Mouse (Mus musculus) CH12.LX (cell line): ENCODE data around the gene Smlr1. TPM values are rescaled to one million over a fixed set of nuclear protein-coding genes. Genes with fewer than 3 reads are reported as not detected.

Experiments
- DNase-seq: peaks from one replicate; pipeline ENCODE4 v3.0.0-alpha.2; 2013; ENCODE audit errors: extremely low read depth
- H3K27ac ChIP-seq: 2 replicates; pipeline ENCODE4 v1.5.1; 2012; ENCODE audit warnings: low read depth, mild to moderate bottlenecking, control low read depth, moderate library complexity; ENCODE audit not compliant: insufficient read depth
- H3K27me3 ChIP-seq: replicated peaks from 2 replicates; pipeline ENCODE3; 2012; ENCODE audit warnings: inconsistent platforms
- H3K36me3 ChIP-seq, 2 experiments: replicated peaks in 1 of 2; 2 replicates each; pipeline versions ENCODE3 to v1.6.1; 2012; ENCODE audit warnings: inconsistent platforms in 1 of 2, low read length in 1 of 2, mild to moderate bottlenecking in 1 of 2, mixed read lengths in 1 of 2, moderate library complexity in 1 of 2; ENCODE audit not compliant: control insufficient read depth in 1 of 2, insufficient read depth in 1 of 2
- H3K4me1 ChIP-seq, 2 experiments: 2 replicates each; pipeline ENCODE4 v1.6.1; 2012; ENCODE audit warnings: inconsistent platforms in 1 of 2, moderate library complexity in 1 of 2; ENCODE audit not compliant: insufficient read depth in 2 of 2, control insufficient read depth in 1 of 2
- H3K4me2 ChIP-seq: 2 replicates; pipeline ENCODE4 v1.6.1; 2012; ENCODE audit warnings: low read depth, mild to moderate bottlenecking, control low read depth; ENCODE audit not compliant: poor library complexity, insufficient read depth, severe bottlenecking
- H3K4me3 ChIP-seq, 3 experiments: fragments of 150-350 bp in 1 of 3; sonication (generic) in 1 of 3; replicated peaks in 1 of 3; 2 replicates each; pipeline versions ENCODE3 to v1.5.1; 2011 to 2012; ENCODE audit warnings: low read depth in 2 of 3, low read length in 2 of 3, mild to moderate bottlenecking in 2 of 3, moderate library complexity in 2 of 3, control low read depth in 1 of 3, improper control_type of control experiment in 1 of 3, inconsistent platforms in 1 of 3, mixed read lengths in 1 of 3; ENCODE audit not compliant: poor library complexity in 1 of 3
- H3K79me2 ChIP-seq: replicated peaks from 2 replicates; pipeline ENCODE4 v1.6.1; 2012; ENCODE audit warnings: mild to moderate bottlenecking, moderate library complexity; ENCODE audit not compliant: control insufficient read depth, poor library complexity, insufficient read depth, severe bottlenecking; ENCODE audit errors: extremely low read depth
- H3K9ac ChIP-seq: 2 replicates; pipeline ENCODE4 v1.6.1; 2012; ENCODE audit warnings: low read depth, mild to moderate bottlenecking, control low read depth, moderate library complexity; ENCODE audit not compliant: insufficient read depth
- H3K9me3 ChIP-seq: replicated peaks from 2 replicates; pipeline ENCODE3; 2012; ENCODE audit warnings: low read length, inconsistent platforms, mixed read lengths
- BHLHE40 ChIP-seq: IDR thresholded peaks from 2 replicates; pipeline ENCODE4 v1.6.1; 2011; ENCODE audit warnings: mild to moderate bottlenecking, low read depth, low read length, improper control_type of control experiment
- CHD2 ChIP-seq: IDR thresholded peaks from 2 replicates; pipeline ENCODE4 v1.6.1; 2011; ENCODE audit warnings: low read length, improper control_type of control experiment
- CTCF ChIP-seq, 2 experiments: IDR thresholded peaks in 1 of 2; conservative IDR thresholded peaks in 1 of 2; 2 replicates each; pipeline ENCODE4 v1.5.1; 2011 to 2012; ENCODE audit warnings: low read depth in 2 of 2, low read length in 2 of 2, improper control_type of control experiment in 1 of 2, inconsistent platforms in 1 of 2, mild to moderate bottlenecking in 1 of 2, moderate library complexity in 1 of 2
- ETS1 ChIP-seq: conservative IDR thresholded peaks from 2 replicates; pipeline ENCODE4 v1.6.1; 2012; ENCODE audit warnings: low read depth, mild to moderate bottlenecking, inconsistent platforms, low read length, improper control_type of control experiment, moderate library complexity
- HCFC1 ChIP-seq: IDR thresholded peaks from 2 replicates; pipeline ENCODE4 v1.6.1; 2012; ENCODE audit warnings: low read depth, mild to moderate bottlenecking, inconsistent platforms, low read length, improper control_type of control experiment
- IRF4 ChIP-seq: IDR thresholded peaks from 2 replicates; pipeline ENCODE4 v1.6.1; 2014; ENCODE audit warnings: low read depth, mild to moderate bottlenecking, inconsistent platforms, low read length, improper control_type of control experiment
- JUN ChIP-seq: IDR thresholded peaks from 2 replicates; pipeline ENCODE4 v1.6.1; 2011; ENCODE audit warnings: low read depth, mild to moderate bottlenecking, low read length, improper control_type of control experiment, moderate library complexity; ENCODE audit not compliant: insufficient read depth
- KAT2A ChIP-seq: IDR thresholded peaks from 2 replicates; pipeline ENCODE4 v1.6.1; 2012; ENCODE audit warnings: low read length, improper control_type of control experiment, inconsistent platforms; ENCODE audit not compliant: insufficient replicate concordance
- MAFK ChIP-seq: IDR thresholded peaks from 2 replicates; pipeline ENCODE4 v1.6.1; 2011; ENCODE audit warnings: low read length, improper control_type of control experiment; ENCODE audit not compliant: insufficient replicate concordance
- MAX ChIP-seq: IDR thresholded peaks from 2 replicates; pipeline ENCODE4 v1.6.1; 2011; ENCODE audit warnings: low read length, improper control_type of control experiment
- MAZ ChIP-seq: IDR thresholded peaks from 2 replicates; pipeline ENCODE4 v1.6.1; 2012; ENCODE audit warnings: low read depth, mild to moderate bottlenecking, inconsistent platforms, low read length, improper control_type of control experiment, moderate library complexity
- MEF2A ChIP-seq: IDR thresholded peaks from 2 replicates; pipeline ENCODE4 v1.6.1; 2014; ENCODE audit warnings: low read depth, mild to moderate bottlenecking, inconsistent platforms, low read length, improper control_type of control experiment, borderline replicate concordance
- MXI1 ChIP-seq: IDR thresholded peaks from 2 replicates; pipeline ENCODE4 v1.6.1; 2011; ENCODE audit warnings: mild to moderate bottlenecking, low read depth, low read length, improper control_type of control experiment
- NELFE ChIP-seq: IDR thresholded peaks from 2 replicates; pipeline ENCODE4 v1.6.1; 2011; ENCODE audit warnings: low read depth, low read length, improper control_type of control experiment
- PAX5 ChIP-seq: IDR thresholded peaks from 2 replicates; pipeline ENCODE4 v1.6.1; 2012; ENCODE audit warnings: low read length, inconsistent platforms, mixed read lengths
- POLR2A ChIP-seq: IDR thresholded peaks from 2 replicates; pipeline ENCODE4 v1.6.1; 2011; ENCODE audit warnings: low read depth, mild to moderate bottlenecking, improper control_type of control experiment, low read length
- POLR2AphosphoS2 ChIP-seq: IDR thresholded peaks from 2 replicates; pipeline ENCODE4 v1.6.1; 2011; ENCODE audit warnings: low read depth, low read length, improper control_type of control experiment
- RCOR1 ChIP-seq: conservative IDR thresholded peaks from 2 replicates; pipeline ENCODE4 v1.6.1; 2012; ENCODE audit warnings: low read depth, mild to moderate bottlenecking, inconsistent platforms, low read length, improper control_type of control experiment
- SIN3A ChIP-seq: IDR thresholded peaks from 2 replicates; pipeline ENCODE4 v1.6.1; 2012; ENCODE audit warnings: low read length, improper control_type of control experiment, inconsistent platforms
- SMC3 ChIP-seq: IDR thresholded peaks from 2 replicates; pipeline ENCODE4 v1.6.1; 2011; ENCODE audit warnings: low read depth, low read length, improper control_type of control experiment
- TBP ChIP-seq: conservative IDR thresholded peaks from 2 replicates; pipeline ENCODE4 v1.6.1; 2011; ENCODE audit warnings: low read depth, low read length, improper control_type of control experiment
- UBTF ChIP-seq: IDR thresholded peaks from 2 replicates; pipeline ENCODE4 v1.6.1; 2012; ENCODE audit warnings: low read depth, mild to moderate bottlenecking, inconsistent platforms, low read length, improper control_type of control experiment, moderate library complexity
- USF1 ChIP-seq: IDR thresholded peaks from 2 replicates; pipeline ENCODE4 v1.6.1; 2014; ENCODE audit warnings: low read depth, mild to moderate bottlenecking, inconsistent platforms, low read length, improper control_type of control experiment
- ZC3H11A ChIP-seq: IDR thresholded peaks from 2 replicates; pipeline ENCODE4 v1.6.1; 2012; ENCODE audit warnings: low read depth, mild to moderate bottlenecking, inconsistent platforms, low read length, improper control_type of control experiment
- ZMIZ1 ChIP-seq: IDR thresholded peaks from 2 replicates; pipeline ENCODE4 v1.6.1; 2012; ENCODE audit warnings: low read depth, mild to moderate bottlenecking, inconsistent platforms, low read length, improper control_type of control experiment
- ZNF384 ChIP-seq: IDR thresholded peaks from 2 replicates; pipeline ENCODE4 v1.6.1; 2012; ENCODE audit warnings: low read depth, low read length, improper control_type of control experiment, inconsistent platforms
- dilution Hi-C: fragments of 300-500 bp; cut with MboI; formaldehyde crosslinking; loops from 2 replicates; pipeline ENCODE4 v1.14.3; 2020; ENCODE audit warnings: low sequenced_read_pairs; ENCODE audit not compliant: extremely low pct_unique_long_range_greater_than_20kb, extremely low pct_ligation_motif_present
- in situ Hi-C: fragments of 300-500 bp; cut with MboI; formaldehyde crosslinking; loops from 3 replicates; pipeline ENCODE4 v1.14.3; 2019; ENCODE audit warnings: low sequenced_read_pairs, low pct_ligation_motif_present, low pct_unique_long_range_greater_than_20kb, mixed read lengths
- polyA plus RNA-seq: library from polyadenylated mRNA; unstranded; fragments of >175 nt; gene quantifications from 2 replicates; pipeline ENCODE4 v1.2.1, GENCODE M21; 2012; ENCODE audit warnings: low read depth; ENCODE audit not compliant: insufficient read length
- total RNA-seq, 2 experiments: library from RNA; depleted of rRNA; stranded (reverse); fragments of 300-350 nt in 1 of 2; fragments of >200 nt in 1 of 2; gene quantifications; 2 replicates each; pipeline ENCODE4 v1.2.3; 2012 to 2014

The Smlr1 gene
- not detected in 2 replicates for total RNA-seq (2012; rRNA removed)
- total RNA-seq (2014; rRNA removed) = not detected in 2 replicates
- polyA plus RNA-seq = not detected in 2 replicates

DNA sequence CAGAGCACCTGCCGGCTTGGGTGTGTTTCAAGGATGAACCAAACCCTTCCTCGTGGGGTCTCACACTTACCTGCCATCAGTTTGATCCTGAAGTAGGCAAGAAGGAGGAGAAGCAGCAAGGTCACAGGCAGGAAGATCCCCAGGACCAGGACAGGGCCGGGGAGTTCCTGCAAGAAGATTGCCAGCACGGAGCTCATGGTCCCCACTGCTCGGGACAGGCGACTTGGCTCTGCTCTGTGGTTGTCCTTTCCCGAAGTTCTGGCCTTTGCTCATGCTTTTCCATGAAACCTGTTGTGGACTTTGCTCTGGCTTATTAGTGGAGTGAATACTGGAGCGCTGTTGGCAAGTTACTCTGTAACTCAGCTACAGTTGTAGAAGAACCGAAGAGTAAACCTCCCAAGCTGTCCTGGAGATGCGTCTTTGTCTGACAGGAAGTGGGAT is at the start of gene Smlr1:
Smlr1 (minus strand) TSS at position 377 of the 441 bp plus-strand sequence.
- dilution Hi-C loops = no loop called here
- H3K4me2 ChIP-seq = no peak within 1 kb of the TSS

DNA sequence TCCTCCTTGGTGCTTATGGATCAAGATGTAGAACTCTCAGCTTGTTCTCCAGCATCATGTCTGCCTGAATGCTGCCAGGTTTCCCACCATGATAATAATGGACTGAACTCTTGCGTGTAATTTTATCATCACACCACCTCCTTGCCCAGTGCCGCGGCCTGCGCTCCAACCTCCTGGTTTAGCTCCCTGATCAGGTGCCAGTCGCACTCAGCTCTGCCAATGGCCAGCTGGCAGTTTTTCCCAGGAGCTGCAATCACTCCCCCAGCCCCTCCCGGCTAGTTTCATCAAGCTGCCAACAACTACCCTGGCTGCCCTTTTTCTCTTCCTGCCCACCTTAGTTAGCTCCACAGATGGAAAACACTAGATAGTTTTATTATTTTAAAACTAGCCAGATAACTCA is 48.8 kb upstream of the Smlr1 start:
- Histone ChIP-seq H3K4me2 (no peak overlapping the region), H3K4me1 (no peaks in the 10 kb centered on the region), H3K36me3 (no peaks in the 10 kb centered on the region), H3K9ac (no peak overlapping the region), H3K9me3 (no peaks in the 10 kb centered on the region), H3K27ac (no peak overlapping the region), H3K27me3 (no peaks in the 10 kb centered on the region), H3K4me3 (no peak overlapping the region), H3K79me2 (no peaks in the 10 kb centered on the region)
- in situ Hi-C loops = no loop called here
- no peak for DNase-seq
- dilution Hi-C loops = no loop called here
- no peak for TF ChIP-seq MXI1
- TF ChIP-seq POLR2AphosphoS2 = no peak
- TF ChIP-seq IRF4 = no peak
- no peak for TF ChIP-seq MEF2A
- TF ChIP-seq JUN = no peak
- no peak for TF ChIP-seq ETS1
- TF ChIP-seq PAX5 = no peak
- no peak for TF ChIP-seq CTCF (conservative IDR thresholded peaks at IDR 0.05 in 1 of 2, IDR thresholded peaks at IDR 0.05 in 1 of 2; ENCODE audit: low read depth in 2 of 2, low read length in 2 of 2)
- TF ChIP-seq ZNF384 = no peak
- TF ChIP-seq POLR2A = no peak
- TF ChIP-seq TBP = no peak
- TF ChIP-seq MAFK = no peak
- no peak for TF ChIP-seq NELFE
- TF ChIP-seq BHLHE40 = no peak
- TF ChIP-seq HCFC1 = no peak
- TF ChIP-seq RCOR1 = no peak
- no peak for TF ChIP-seq UBTF
- TF ChIP-seq MAX = no peak
- TF ChIP-seq ZMIZ1 = no peak

More for the DNA sequence above, at the start of gene Smlr1:
- DNase-seq = no peak
- TF ChIP-seq HCFC1 = no peak
- no peak for TF ChIP-seq MAX
- TF ChIP-seq KAT2A = no peak
- TF ChIP-seq ZC3H11A = no peak
- no peak for TF ChIP-seq MEF2A
- TF ChIP-seq RCOR1 = no peak
- no peak for TF ChIP-seq CHD2
- no peak for TF ChIP-seq MAZ
- TF ChIP-seq IRF4 = no peak
- no peak for TF ChIP-seq ZMIZ1
- no peak for TF ChIP-seq SIN3A
- TF ChIP-seq MXI1 = no peak
- TF ChIP-seq USF1 = no peak
- TF ChIP-seq POLR2A = no peak
- no peak for TF ChIP-seq PAX5
- no peak for TF ChIP-seq SMC3
- no peak for TF ChIP-seq JUN
- Histone ChIP-seq H3K27me3 (no peaks in the 10 kb centered on the region), H3K4me1 (no peaks in the 10 kb centered on the region), H3K27ac (no peak within 1 kb of the TSS), H3K9ac (no peak within 1 kb of the TSS), H3K79me2 (no peaks in the 10 kb centered on the region), H3K36me3 (no peaks in the 10 kb centered on the region), H3K9me3 (no peaks in the 10 kb centered on the region), H3K4me3 (no peak within 1 kb of the TSS)
- in situ Hi-C loops = no loop called here
